Mouse (Mus musculus) embryonic facial prominence, embryonic 15.5 days (tissue): Measurements from ENCODE around the gene Lmnb2. TPM values are rescaled to one million over a fixed set of nuclear protein-coding genes. Genes with fewer than 3 reads are reported as not detected.

Source experiments
- ATAC-seq: fragments of 200-750 bp; cut with Nextera tagmentation; 2 replicates; pipeline ENCODE4 v1.8.0; 2017; ENCODE audit warnings: low read depth, moderate TSS enrichment; ENCODE audit not compliant: insufficient number of reproducible peaks, low FRiP score, low TSS enrichment
- H3K27ac ChIP-seq: fragments of 300-500 bp; sonication (generic); replicated peaks from 2 replicates; pipeline ENCODE4 v1.5.1; 2015; ENCODE audit warnings: mild to moderate bottlenecking, inconsistent platforms
- H3K27me3 ChIP-seq: fragments of 300-500 bp; sonication (generic); 2 replicates; pipeline ENCODE4 v1.6.1; 2015; ENCODE audit warnings: inconsistent platforms
- H3K36me3 ChIP-seq: fragments of 300-500 bp; sonication (generic); 2 replicates; pipeline ENCODE4 v1.6.1; 2015; ENCODE audit warnings: mild to moderate bottlenecking, inconsistent platforms
- H3K4me1 ChIP-seq: fragments of 300-500 bp; sonication (generic); 2 replicates; pipeline ENCODE4 v1.6.1; 2015; ENCODE audit warnings: inconsistent platforms
- H3K4me2 ChIP-seq: fragments of 300-500 bp; sonication (generic); replicated peaks from 2 replicates; pipeline ENCODE4 v1.6.1; 2015; ENCODE audit warnings: mild to moderate bottlenecking, inconsistent platforms
- H3K4me3 ChIP-seq: fragments of 300-500 bp; sonication (generic); replicated peaks from 2 replicates; pipeline ENCODE4 v1.5.1; 2015; ENCODE audit warnings: mild to moderate bottlenecking, inconsistent platforms
- H3K9ac ChIP-seq: fragments of 300-500 bp; sonication (generic); 2 replicates; pipeline ENCODE4 v1.6.1; 2015; ENCODE audit warnings: inconsistent platforms
- H3K9me3 ChIP-seq: fragments of 300-500 bp; sonication (generic); replicated peaks from 2 replicates; pipeline ENCODE4 v1.6.1; 2016; ENCODE audit warnings: inconsistent platforms
- WGBS: fragments of 180-500 bp; shearing (Covaris S2); methylation state at CpG from one replicate; pipeline ENCODE4 v1.1.7; 2015; 5-methylcytosine and 5-hydroxymethylcytosine counted together
- polyA plus RNA-seq: library from polyadenylated mRNA; unstranded; fragments of >200 nt; fragmentation: Nextera tagmentation; extraction: Ambion mirVana; gene quantifications from 2 replicates; pipeline ENCODE4 v1.2.1, GENCODE M21; 2015

Gene Lmnb2
- polyA plus RNA-seq, 1 experiment from 2014 or later: 56.7 TPM

- H3K4me1 ChIP-seq: peaks cover 24% of the 10 kb centered on the region
- H3K27me3 ChIP-seq: no peaks in the 10 kb centered on the region
- H3K9me3 ChIP-seq: no peaks in the 10 kb centered on the region
- no peak overlapping the region for H3K9ac ChIP-seq
- no peak for ATAC-seq
- H3K36me3 ChIP-seq: no peaks in the 10 kb centered on the region
- WGBS: 47% methylated on average over 3 of the region's 3 CpGs
- H3K4me2 ChIP-seq: no peak overlapping the region
- no peak overlapping the region for H3K27ac ChIP-seq
- H3K4me3 ChIP-seq: no peak overlapping the region
Measured at GRCm38 (mm10) chr10:80925472-80925871, 7.4 kb upstream of the Lmnb2 start.

GRCm38 (mm10) chr10:80921923-80922322 lies 3.9 kb upstream of the Lmnb2 start:
- peak overlapping the region; percentile 41 for H3K4me3 ChIP-seq
- H3K9me3 ChIP-seq: no peaks in the 10 kb centered on the region
- peak overlapping the region; percentile 62 for H3K4me2 ChIP-seq
- no peaks in the 10 kb centered on the region for H3K27me3 ChIP-seq
- no peaks in the 10 kb centered on the region for H3K36me3 ChIP-seq
- H3K9ac ChIP-seq: peak overlapping the region; percentile 41
- H3K4me1 ChIP-seq: peaks cover 25% of the 10 kb centered on the region
- 4% methylated on average over 16 of the region's 16 CpGs for WGBS
- H3K27ac ChIP-seq: peak overlapping the region; percentile 51
- peak; percentile 30; the same call in 1 of the 2 replicates for ATAC-seq

- peak overlapping the region; percentile 79 for H3K9ac ChIP-seq
- H3K27me3 ChIP-seq: no peaks in the 10 kb centered on the region
- H3K4me2 ChIP-seq: peak overlapping the region; percentile 93
- peaks cover 45% of the 10 kb centered on the region for H3K4me1 ChIP-seq
- peak overlapping the region; percentile 80 for H3K27ac ChIP-seq
- H3K4me3 ChIP-seq: peak overlapping the region; percentile 91
- peaks cover 25% of the 10 kb centered on the region for H3K36me3 ChIP-seq
- 2% methylated on average over 15 of the region's 15 CpGs for WGBS
- ATAC-seq: peak; percentile 41; the same call in 1 of the 2 replicates
- H3K9me3 ChIP-seq: no peaks in the 10 kb centered on the region
Measured at GRCm38 (mm10) chr10:80917336-80917778, 688 bp downstream of the Lmnb2 start.

GRCm38 (mm10) chr10:80915736-80916135 lies 2.3 kb downstream of the Lmnb2 start:
- Histone ChIP-seq H3K9ac (no peak overlapping the region), H3K36me3 (peaks cover 40% of the 10 kb centered on the region), H3K4me3 (no peak overlapping the region), H3K4me2 (no peak overlapping the region), H3K9me3 (no peaks in the 10 kb centered on the region), H3K27ac (no peak overlapping the region), H3K27me3 (no peaks in the 10 kb centered on the region), H3K4me1 (peaks cover 37% of the 10 kb centered on the region)
- 80% methylated on average over 4 of the region's 4 CpGs for WGBS
- no peak for ATAC-seq

- Histone ChIP-seq H3K4me2 (no peak overlapping the region), H3K4me1 (peaks cover 37% of the 10 kb centered on the region), H3K36me3 (peaks cover 45% of the 10 kb centered on the region), H3K9ac (no peak overlapping the region), H3K27ac (no peak overlapping the region), H3K4me3 (no peak overlapping the region), H3K27me3 (no peaks in the 10 kb centered on the region), H3K9me3 (no peaks in the 10 kb centered on the region)
- no peak for ATAC-seq
- WGBS: 82% methylated on average over 2 of the region's 2 CpGs
Measured at GRCm38 (mm10) chr10:80915260-80915659, 2.8 kb downstream of the Lmnb2 start.

GRCm38 (mm10) chr10:80914253-80914656 lies 3.8 kb downstream of the Lmnb2 start:
- H3K36me3 ChIP-seq: peaks cover 55% of the 10 kb centered on the region
- H3K9ac ChIP-seq: no peak overlapping the region

GRCm38 (mm10) chr10:80913364-80914011 lies 4.6 kb downstream of the Lmnb2 start:
- Histone ChIP-seq H3K9me3 (no peaks in the 10 kb centered on the region), H3K27me3 (no peaks in the 10 kb centered on the region), H3K27ac (0 out of 2 replicates have a peak overlapping the region, but pooled peaks have one; percentile 51), H3K36me3 (peaks cover 63% of the 10 kb centered on the region), H3K4me3 (no peak overlapping the region), H3K4me2 (no peak overlapping the region), H3K4me1 (peaks cover 35% of the 10 kb centered on the region), H3K9ac (no peak overlapping the region)
- 78% methylated on average over 7 of the region's 8 CpGs for WGBS
- ATAC-seq: no peak

More at GRCm38 (mm10) chr10:80914253-80914656, 3.8 kb downstream of the Lmnb2 start:
- Histone ChIP-seq H3K27ac (0 out of 2 replicates have a peak overlapping the region, but pooled peaks have one; percentile 51), H3K27me3 (no peaks in the 10 kb centered on the region), H3K4me3 (no peak overlapping the region), H3K4me2 (no peak overlapping the region), H3K4me1 (peaks cover 37% of the 10 kb centered on the region), H3K9me3 (no peaks in the 10 kb centered on the region)
- peak; percentile 26; the same call in 1 of the 2 replicates for ATAC-seq
- 76% methylated on average over 5 of the region's 5 CpGs for WGBS

- Histone ChIP-seq H3K4me3 (no peak overlapping the region), H3K36me3 (peaks cover 78% of the 10 kb centered on the region), H3K27me3 (no peaks in the 10 kb centered on the region), H3K4me1 (peaks cover 24% of the 10 kb centered on the region), H3K9me3 (no peaks in the 10 kb centered on the region), H3K9ac (no peak overlapping the region), H3K27ac (no peak overlapping the region), H3K4me2 (no peak overlapping the region)
- ATAC-seq: no peak
Measured at GRCm38 (mm10) chr10:80911891-80912290, 6.2 kb downstream of the Lmnb2 start.

DNA sequence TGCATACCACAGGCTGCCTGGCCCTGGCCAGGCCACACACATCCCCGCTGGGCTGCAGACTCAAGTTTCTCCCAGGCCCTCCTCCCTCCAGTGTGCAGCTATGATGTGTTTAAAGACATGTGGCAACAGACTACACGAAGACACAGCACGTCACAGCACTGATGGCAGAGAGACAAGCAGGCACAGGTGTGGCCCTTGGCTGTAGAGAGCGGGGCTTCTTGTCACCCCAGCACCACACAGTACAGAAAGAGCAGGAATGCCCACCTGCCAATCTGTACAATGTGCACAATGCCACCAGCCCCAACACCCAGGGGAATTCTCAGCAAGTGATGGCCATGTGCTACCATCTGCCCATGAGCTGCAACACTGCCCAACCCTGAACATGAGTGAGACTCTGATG lies 6.7 kb downstream of the Lmnb2 start:
- Histone ChIP-seq H3K9ac (no peak overlapping the region), H3K4me2 (no peak overlapping the region), H3K36me3 (peaks cover 79% of the 10 kb centered on the region), H3K9me3 (no peaks in the 10 kb centered on the region), H3K4me3 (no peak overlapping the region), H3K27me3 (no peaks in the 10 kb centered on the region), H3K27ac (no peak overlapping the region), H3K4me1 (peaks cover 19% of the 10 kb centered on the region)
- WGBS: 77% methylated on average over 4 of the region's 4 CpGs
- peak; percentile 25; the same call in 1 of the 2 replicates for ATAC-seq

DNA sequence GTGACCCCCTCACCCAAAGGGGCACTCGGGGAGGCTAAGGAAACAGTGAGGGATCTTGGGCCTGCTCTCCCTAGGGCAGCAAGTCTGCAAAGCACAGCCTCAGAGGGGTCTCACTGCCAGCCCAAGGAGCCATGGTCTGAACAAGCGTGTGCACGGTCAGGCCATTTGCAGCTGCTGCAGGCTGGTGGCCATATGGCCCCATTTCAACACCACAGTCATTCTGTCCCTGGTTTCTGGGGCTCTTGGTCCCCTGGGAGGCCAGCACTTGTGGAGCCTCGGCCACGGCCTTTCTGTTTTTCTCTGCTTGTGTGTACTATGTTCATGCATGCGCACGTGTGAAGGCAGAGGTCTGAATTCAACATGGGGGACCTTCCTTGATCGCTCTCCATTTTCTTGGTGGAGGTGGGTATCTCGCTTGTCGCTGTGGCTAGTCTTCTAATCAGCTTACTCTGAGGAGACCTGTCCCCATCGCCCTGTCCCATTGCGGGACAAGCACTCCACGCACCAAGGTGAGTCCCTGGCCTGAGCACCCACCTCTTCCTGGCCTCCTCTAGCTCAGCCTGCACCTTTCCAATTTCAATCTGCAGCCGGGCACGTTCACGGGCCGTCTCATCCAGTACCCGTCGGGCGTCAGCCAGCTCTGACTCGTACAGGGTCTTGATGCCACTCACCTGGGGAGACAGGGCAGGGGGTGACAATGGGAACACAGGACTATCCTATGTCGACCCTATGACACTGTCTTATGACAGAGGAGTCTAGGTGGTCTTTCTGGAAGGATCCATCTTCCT lies 8.5 kb downstream of the Lmnb2 start:
- Histone ChIP-seq H3K4me1 (peaks cover 6% of the 10 kb centered on the region; the same call in 1 of the 2 replicates), H3K27ac (no peak overlapping the region), H3K4me3 (no peak overlapping the region), H3K9me3 (no peaks in the 10 kb centered on the region), H3K9ac (no peak overlapping the region), H3K4me2 (no peak overlapping the region), H3K36me3 (peaks cover 90% of the 10 kb centered on the region), H3K27me3 (no peaks in the 10 kb centered on the region)
- WGBS: 90% methylated on average over 22 of the region's 22 CpGs
- no peak for ATAC-seq

DNA sequence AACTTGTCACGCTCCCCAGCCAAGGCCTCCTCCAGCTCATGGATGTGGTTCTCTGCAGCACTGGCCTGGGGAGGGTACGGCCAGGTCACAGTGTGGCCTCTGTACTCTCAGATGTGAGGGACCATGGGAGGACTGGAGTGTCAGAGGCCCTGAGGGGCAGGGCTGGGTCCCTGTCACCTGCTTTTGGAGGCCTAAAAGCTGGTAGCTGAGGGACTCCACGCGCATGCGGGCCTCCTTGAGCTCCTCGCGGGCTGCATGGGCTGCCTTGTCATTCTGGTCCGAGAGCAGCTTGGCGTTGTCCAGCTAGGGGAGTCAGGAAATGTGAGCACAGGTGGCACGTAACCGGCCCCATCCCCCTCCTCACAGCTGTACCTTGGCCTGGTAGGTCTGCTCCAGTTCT lies 13.3 kb downstream of the Lmnb2 start:
- Histone ChIP-seq H3K27ac (no peak overlapping the region), H3K4me1 (peaks cover 7% of the 10 kb centered on the region), H3K9me3 (no peaks in the 10 kb centered on the region), H3K9ac (no peak overlapping the region), H3K27me3 (no peaks in the 10 kb centered on the region), H3K36me3 (peaks cover 74% of the 10 kb centered on the region), H3K4me3 (no peak overlapping the region), H3K4me2 (no peak overlapping the region)
- 94% methylated on average over 11 of the region's 11 CpGs for WGBS
- ATAC-seq: no peak
